ENCODE assay signal across 17 mouse cellular contexts in the genomic region with DNA sequence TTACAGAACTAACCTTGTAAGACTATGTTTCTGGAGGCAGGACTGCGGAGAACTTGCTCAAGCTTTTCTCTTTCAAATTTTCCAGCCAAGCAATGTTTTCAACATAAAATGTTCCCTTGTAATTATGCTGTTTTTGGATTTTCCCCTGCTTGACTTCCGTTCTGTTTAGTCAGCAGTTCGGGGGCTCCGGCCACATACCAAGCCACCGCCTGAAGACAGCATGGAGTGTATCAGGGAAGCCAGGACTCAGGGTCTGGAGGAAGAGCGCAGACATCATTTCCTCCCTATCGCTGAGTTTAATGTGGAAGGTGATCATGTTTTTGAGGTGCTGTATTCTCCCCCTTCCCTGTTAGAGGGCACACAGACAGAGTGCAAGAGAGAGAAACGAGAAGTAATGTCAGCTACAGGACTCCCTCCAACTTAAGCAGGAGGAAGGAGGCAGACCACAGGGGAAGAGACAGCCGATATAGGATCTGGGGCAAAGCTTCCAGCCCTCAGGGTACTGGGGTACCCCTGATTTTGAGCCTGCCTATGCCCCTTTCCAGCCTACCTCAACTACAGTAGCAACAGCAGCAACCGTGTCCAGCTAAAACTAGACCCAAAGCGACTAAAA. TPM values are rescaled to one million over a fixed set of nuclear protein-coding genes. Genes with fewer than 3 reads are reported as not detected.
DNase-seq lines count a peak whose midpoint lies in the region; ATAC-seq and TF ChIP-seq lines count a peak whose summit lies in the region.
"Had no signal": no experiment of that assay in that cellular context is flagged by ENCODE, and none has a peak within 500 bp of the region (broad histone marks: within the 10 kb centered on the region; RNA-seq: fewer than 3 reads in every experiment).

No protein-coding gene starts in this region.

- no peak for TF ChIP-seq CTCF in kidney, adult 2 months (conservative IDR thresholded peaks at IDR 0.05; ENCODE audit: insufficient read depth, insufficient read length, low read depth, low read length)

- 69% methylated on average over 11 of the region's 11 CpGs for WGBS in kidney, adult 2 months
- 28% methylated on average over 11 of the region's 11 CpGs for WGBS in macrophage (ENCODE audit: missing documents)
- 93% methylated on average over 11 of the region's 11 CpGs for whole genome bisulfite sequencing in forebrain, embryonic 15.5 days

- no peak overlapping the region for H3K4me2 ChIP-seq in forebrain, embryonic 15.5 days (replicated peaks)
- H3K4me2 ChIP-seq: embryonic facial prominence, embryonic 12.5 days; forebrain, embryonic 13.5 days; neural tube, embryonic 15.5 days had no signal

- H3K4me3 ChIP-seq in kidney, adult 2 months (ENCODE audit: insufficient read depth, low read depth, low read length) = no peak overlapping the region
- H3K4me3 ChIP-seq in macrophage (ENCODE audit: inconsistent target) = peak overlapping the region; percentile 5; the same call in 1 of the 2 replicates
- no peak overlapping the region for H3K4me3 ChIP-seq in forebrain, embryonic 15.5 days
- H3K4me3 ChIP-seq: embryonic facial prominence, embryonic 12.5 days; forebrain, embryonic 13.5 days; neural tube, embryonic 15.5 days had no signal

- H3K27me3 ChIP-seq in kidney, adult 2 months (replicated peaks; ENCODE audit: control insufficient read depth, insufficient read depth, low read length) = no peaks in the 10 kb centered on the region
- no peaks in the 10 kb centered on the region for H3K27me3 ChIP-seq in forebrain, embryonic 15.5 days
- H3K27me3 ChIP-seq: embryonic facial prominence, embryonic 12.5 days; forebrain, embryonic 13.5 days; neural tube, embryonic 15.5 days had no signal

- no peak for TF ChIP-seq POLR2A in kidney, adult 2 months (IDR thresholded peaks at IDR 0.05; ENCODE audit: low read depth, low read length)

- H3K9ac ChIP-seq in forebrain, embryonic 15.5 days (replicated peaks) = no peak overlapping the region
- H3K9ac ChIP-seq: embryonic facial prominence, embryonic 12.5 days; forebrain, embryonic 13.5 days; neural tube, embryonic 15.5 days had no signal

- H3K27ac ChIP-seq in kidney, adult 2 months (ENCODE audit: insufficient read depth, low read depth, low read length) = peak overlapping the region; percentile 26; the same call in 1 of the 2 replicates
- peak overlapping the region; percentile 61 for H3K27ac ChIP-seq in macrophage
- H3K27ac ChIP-seq in forebrain, embryonic 15.5 days (replicated peaks) = no peak overlapping the region
- H3K27ac ChIP-seq: embryonic facial prominence, embryonic 12.5 days; forebrain, embryonic 13.5 days; neural tube, embryonic 15.5 days had no signal

- H3K79me2 ChIP-seq in macrophage (ENCODE audit: inconsistent target) = no peaks in the 10 kb centered on the region

- no peaks in the 10 kb centered on the region for H3K4me1 ChIP-seq in kidney, adult 2 months (ENCODE audit: control insufficient read depth, insufficient read depth, low read length)
- H3K4me1 ChIP-seq in forebrain, embryonic 15.5 days = no peaks in the 10 kb centered on the region
- H3K4me1 ChIP-seq: embryonic facial prominence, embryonic 12.5 days; forebrain, embryonic 13.5 days; neural tube, embryonic 15.5 days had no signal

- DNase-seq in kidney, adult 2 months = peak; percentile 14
- no peak for DNase-seq in kidney, adult 9 months
- peak; percentile 2 for DNase-seq in urinary bladder, postnatal 14 days (ENCODE audit: low spot score)
- no peak for DNase-seq in urinary bladder, adult 2 months (ENCODE audit: low spot score)
- no peak for DNase-seq in layer of hippocampus, adult 8-10 months (ENCODE audit: low spot score in 2 of 2)
- no peak for DNase-seq in Muller cell, postnatal 12 days (ENCODE audit: inconsistent ontology term)
- DNase-seq: adrenal gland, postnatal 14 days; heart, postnatal 10 days; lung, postnatal 14 days had no signal

- ATAC-seq in forebrain, embryonic 15.5 days (replicated peaks) = no peak
- ATAC-seq: forebrain, embryonic 13.5 days; hindbrain, embryonic 16.5 days had no signal

- H3K9me3 ChIP-seq in forebrain, embryonic 15.5 days = no peaks in the 10 kb centered on the region
- H3K9me3 ChIP-seq: embryonic facial prominence, embryonic 12.5 days; forebrain, embryonic 13.5 days; G1E; neural tube, embryonic 15.5 days had no signal

- H3K36me3 ChIP-seq in kidney, adult 2 months (ENCODE audit: control insufficient read depth, insufficient read depth, low read length) = no peaks in the 10 kb centered on the region
- H3K36me3 ChIP-seq in macrophage (ENCODE audit: inconsistent target) = no peaks in the 10 kb centered on the region
- no peaks in the 10 kb centered on the region for H3K36me3 ChIP-seq in forebrain, embryonic 15.5 days
- H3K36me3 ChIP-seq: embryonic facial prominence, embryonic 12.5 days; G1E; neural tube, embryonic 15.5 days had no signal

RNA-seq across cellular contexts. Expression of gene Zc3h12d, which starts 56.1 kb away (rescaled TPM):
- polyA plus RNA-seq in kidney, adult 2 months (2012; rRNA removed) = 0.98 and 1.8 TPM in 2 replicates
- polyA plus RNA-seq in urinary bladder, adult 2 months (2012; rRNA removed) = 0.28 and 0.44 TPM in 2 replicates
- 10 to 100 TPM in 25 of 26 experiments, 1 to 10 TPM in 1; 4.7 to 61.5 (median 37.4) TPM for total RNA-seq in macrophage (2018; cell fraction: chromatin; rRNA removed)
- 10 to 100 TPM; 15.6 to 52.4 (median 36.1) TPM for total RNA-seq in macrophage (2018; cell fraction: cytosol; rRNA removed)
- 10 to 100 TPM; 13.9 to 70.5 (median 35.9) TPM for total RNA-seq in macrophage (2018; cell fraction: nucleus; rRNA removed)
- polyA plus RNA-seq in macrophage (2018) = 21.6 to 37.6 TPM (median 28.7 TPM) in 3 replicates
- under 1 TPM in 3 of 4 experiments, not detected in 1; 0.10 to 0.31 (median 0.16) TPM for total RNA-seq in layer of hippocampus, adult 8-10 months (2022)
- polyA plus RNA-seq in forebrain, embryonic 15.5 days (2015; fragmentation: Nextera tagmentation; extraction: Ambion mirVana) = 0.04 and 0.10 TPM in 2 replicates
- polyA plus RNA-seq: C2C12; forebrain, embryonic 13.5 days; G1E had no signal

Comparison
In these comparisons a context has a peak if more than half of its experiments do, and no peak if none do; other contexts are left out.
1. DNase-seq: peak in kidney, adult 2 months (single experiment) and urinary bladder, postnatal 14 days (single experiment); none in kidney, adult 9 months (single experiment), urinary bladder, adult 2 months (single experiment), layer of hippocampus, adult 8-10 months (0 of 2) and Muller cell, postnatal 12 days (single experiment).